Mouse (Mus musculus) liver, postnatal 0 days (tissue): ENCODE measurements around the gene Fkbp14. TPM values are rescaled to one million over a fixed set of nuclear protein-coding genes. Genes with fewer than 3 reads are reported as not detected.

ENCODE experiments used
- ATAC-seq: fragments of 200-750 bp; cut with Nextera tagmentation; 2 replicates; pipeline ENCODE4 v1.8.0; 2017; ENCODE audit warnings: mild to moderate bottlenecking, moderate library complexity
- DNase-seq: peaks from one replicate; pipeline ENCODE4 v3.0.0-alpha.2; 2016
- H3K27ac ChIP-seq: fragments of 300-500 bp; sonication (generic); 2 replicates; pipeline ENCODE4 v1.5.1; 2014; ENCODE audit warnings: antibody characterized with exemption, moderate library complexity, mild to moderate bottlenecking, low read depth
- H3K27me3 ChIP-seq: fragments of 300-500 bp; sonication (generic); 2 replicates; pipeline ENCODE4 v1.6.1; 2014; ENCODE audit warnings: low read length, control low read depth, mixed read lengths; ENCODE audit not compliant: insufficient read depth
- H3K36me3 ChIP-seq: fragments of 300-500 bp; sonication (generic); replicated peaks from 2 replicates; pipeline ENCODE4 v1.6.1; 2014; ENCODE audit warnings: mild to moderate bottlenecking, control low read depth, low read length, moderate library complexity, mixed read lengths; ENCODE audit not compliant: insufficient read depth
- H3K4me1 ChIP-seq: fragments of 300-500 bp; sonication (generic); 2 replicates; pipeline ENCODE4 v1.6.1; 2014; ENCODE audit warnings: antibody characterized with exemption, mild to moderate bottlenecking, control low read depth; ENCODE audit not compliant: insufficient read depth
- H3K4me2 ChIP-seq: fragments of 300-500 bp; sonication (generic); 2 replicates; pipeline ENCODE4 v1.6.1; 2014; ENCODE audit warnings: low read depth, mild to moderate bottlenecking, low read length, moderate library complexity, mixed read lengths
- H3K4me3 ChIP-seq: fragments of 300-500 bp; sonication (generic); 2 replicates; pipeline ENCODE4 v1.5.1; 2014; ENCODE audit warnings: low read depth, low read length
- H3K9ac ChIP-seq: fragments of 300-500 bp; sonication (generic); replicated peaks from 2 replicates; pipeline ENCODE4 v1.6.1; 2014; ENCODE audit warnings: mild to moderate bottlenecking, moderate library complexity
- H3K9me3 ChIP-seq: fragments of 300-500 bp; sonication (generic); 2 replicates; pipeline ENCODE4 v1.6.1; 2016; ENCODE audit warnings: mild to moderate bottlenecking, control low read depth, low read length, mixed read lengths
- CTCF ChIP-seq: sonication (generic); IDR thresholded peaks from 2 replicates; pipeline ENCODE4 v1.5.1; 2016; ENCODE audit warnings: antibody characterized with exemption, low read depth
- EP300 ChIP-seq: IDR thresholded peaks from 2 replicates; pipeline ENCODE4 v1.6.1; 2016; ENCODE audit warnings: antibody characterized with exemption, low read depth, mild to moderate bottlenecking
- WGBS: fragments of 180-500 bp; shearing (Covaris S2); extraction: QIAGEN DNeasy Blood & Tissue Kit; methylation state at CpG from one replicate; pipeline ENCODE4 v1.1.7; 2014; ENCODE audit not compliant: insufficient replicate concordance; 5-methylcytosine and 5-hydroxymethylcytosine counted together
- polyA plus RNA-seq: library from polyadenylated mRNA; unstranded; fragments of >200 nt; fragmentation: Nextera tagmentation; extraction: Ambion mirVana; gene quantifications from 2 replicates; pipeline ENCODE4 v1.2.1, GENCODE M21; 2015

Fkbp14 gene
- polyA plus RNA-seq, 1 experiment from 2014 or later = 2.3 TPM

DNA sequence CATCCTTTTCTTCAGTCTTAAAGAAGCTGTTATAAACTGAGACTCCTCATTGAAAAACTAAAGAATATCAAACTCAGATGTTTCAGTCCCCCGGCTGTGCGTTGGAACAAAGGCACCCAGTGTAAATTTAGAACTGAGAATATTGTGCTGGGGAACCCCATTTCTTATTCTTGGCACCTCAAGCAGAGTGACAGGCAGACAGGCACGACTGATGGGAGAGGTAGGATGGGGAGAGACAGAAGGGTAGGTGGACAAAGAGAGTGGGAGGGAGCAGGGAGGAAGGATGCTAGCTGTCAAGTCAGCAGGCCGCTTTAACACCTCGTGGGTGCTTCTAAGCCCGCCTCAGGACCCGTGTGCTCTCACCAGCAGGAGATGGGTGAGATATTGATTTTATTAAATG lies 54.3 kb downstream of the Fkbp14 start:
- no peak overlapping the region for H3K4me3 ChIP-seq

DNA sequence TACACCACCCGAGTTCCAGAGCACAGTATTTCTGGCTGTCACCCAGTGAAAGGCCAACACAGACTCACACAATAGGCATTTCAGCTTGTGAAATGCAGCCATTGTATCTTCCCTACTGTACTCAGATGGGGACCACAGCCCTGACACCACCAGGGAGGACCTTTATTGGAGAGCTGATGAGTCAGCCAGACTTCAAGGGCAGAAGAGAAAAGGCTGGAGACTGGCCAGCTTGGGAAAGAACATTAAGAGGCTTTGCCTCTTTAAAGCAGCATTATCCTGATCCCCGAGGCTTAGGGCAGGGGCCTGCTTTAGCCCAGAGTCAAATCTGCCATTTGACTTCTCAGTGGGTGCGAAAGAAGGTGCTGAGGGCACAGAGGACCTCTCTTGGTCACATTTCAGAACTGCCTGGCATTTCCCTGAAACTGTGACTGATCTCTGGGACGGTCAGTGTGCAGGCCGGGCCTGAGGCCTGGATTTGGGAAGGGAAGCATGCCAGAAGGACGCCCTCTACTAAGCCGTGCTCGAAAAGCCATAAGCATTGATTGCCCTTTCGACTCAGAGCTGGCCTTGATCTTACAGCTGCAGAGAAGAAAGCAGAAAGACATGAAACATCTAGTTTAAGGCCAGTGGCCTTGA lies 56.7 kb downstream of the Fkbp14 start:
- ATAC-seq = no peak

More for the DNA sequence above, 54.3 kb downstream of the Fkbp14 start:
- Histone ChIP-seq H3K4me1 (no peaks in the 10 kb centered on the region), H3K9me3 (no peaks in the 10 kb centered on the region), H3K4me2 (no peak overlapping the region), H3K27me3 (no peaks in the 10 kb centered on the region), H3K9ac (no peak overlapping the region), H3K27ac (no peak overlapping the region), H3K36me3 (no peaks in the 10 kb centered on the region)
- ATAC-seq (no peak), DNase-seq (no peak)
- TF ChIP-seq CTCF (no peak), EP300 (no peak)
- 77% methylated on average over 7 of the region's 7 CpGs for WGBS

DNA sequence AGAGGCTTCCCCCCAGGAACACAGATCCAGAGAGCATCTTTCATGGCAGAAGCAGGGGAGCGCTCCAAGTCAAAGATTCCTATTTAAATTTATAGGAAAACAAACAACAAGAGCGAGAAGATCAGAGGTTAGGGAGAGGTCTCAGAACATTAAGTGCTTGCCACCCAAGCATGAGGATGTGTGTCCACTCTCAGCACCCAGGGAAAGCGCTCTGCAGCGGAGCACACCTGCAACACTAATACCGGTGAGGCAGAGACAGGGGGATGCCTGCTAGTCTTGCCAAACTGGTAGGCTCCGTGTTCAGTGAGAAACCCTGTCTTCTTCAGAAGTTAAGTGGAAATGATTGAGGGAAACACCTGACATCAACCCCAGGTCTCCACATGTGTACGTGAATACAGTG lies 57.7 kb downstream of the Fkbp14 start:
- 83% methylated on average over 7 of the region's 7 CpGs for WGBS
- ATAC-seq = no peak

More for the DNA sequence above, 56.7 kb downstream of the Fkbp14 start:
- H3K36me3 ChIP-seq = no peaks in the 10 kb centered on the region
- no peak overlapping the region for H3K4me3 ChIP-seq
- no peaks in the 10 kb centered on the region for H3K27me3 ChIP-seq
- no peak for DNase-seq
- TF ChIP-seq EP300 = no peak
- no peak for TF ChIP-seq CTCF
- 70% methylated on average over 9 of the region's 9 CpGs for WGBS
- no peak overlapping the region for H3K27ac ChIP-seq
- no peak overlapping the region for H3K9ac ChIP-seq
- no peaks in the 10 kb centered on the region for H3K4me1 ChIP-seq
- no peak overlapping the region for H3K4me2 ChIP-seq
- H3K9me3 ChIP-seq = no peaks in the 10 kb centered on the region

DNA sequence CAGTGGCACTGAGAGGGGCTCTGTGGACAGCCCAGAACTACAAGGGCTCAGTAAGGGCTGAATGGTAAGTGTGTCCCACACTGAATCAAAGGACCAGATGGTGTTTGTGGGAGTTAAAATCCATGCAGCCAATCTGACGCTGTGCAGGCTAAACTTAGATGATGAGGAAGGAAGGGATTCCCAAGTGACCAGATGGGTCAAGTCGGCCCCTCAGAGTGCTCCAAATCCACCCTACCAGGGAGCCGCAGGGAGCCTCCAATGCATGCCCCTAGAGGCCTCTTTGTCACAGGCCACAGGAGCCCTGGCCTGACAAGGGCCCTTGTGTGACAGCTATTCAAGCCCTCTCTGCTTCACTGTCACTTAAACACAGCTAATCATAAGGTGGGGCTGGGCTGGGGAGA lies 58.3 kb downstream of the Fkbp14 start:
- TF ChIP-seq EP300 = no peak
- TF ChIP-seq CTCF = no peak
- 53% methylated on average over 3 of the region's 3 CpGs for WGBS
- Histone ChIP-seq H3K4me3 (no peak overlapping the region), H3K9me3 (no peaks in the 10 kb centered on the region), H3K9ac (no peak overlapping the region), H3K36me3 (no peaks in the 10 kb centered on the region), H3K4me2 (no peak overlapping the region), H3K27me3 (no peaks in the 10 kb centered on the region), H3K4me1 (no peaks in the 10 kb centered on the region), H3K27ac (no peak overlapping the region)
- ATAC-seq (no peak), DNase-seq (no peak)

More for the DNA sequence above, 57.7 kb downstream of the Fkbp14 start:
- Histone ChIP-seq H3K36me3 (no peaks in the 10 kb centered on the region), H3K4me1 (no peaks in the 10 kb centered on the region), H3K4me2 (no peak overlapping the region), H3K9ac (no peak overlapping the region), H3K4me3 (no peak overlapping the region), H3K27ac (no peak overlapping the region), H3K9me3 (no peaks in the 10 kb centered on the region), H3K27me3 (no peaks in the 10 kb centered on the region)
- TF ChIP-seq CTCF = no peak
- no peak for TF ChIP-seq EP300
- DNase-seq = no peak

DNA sequence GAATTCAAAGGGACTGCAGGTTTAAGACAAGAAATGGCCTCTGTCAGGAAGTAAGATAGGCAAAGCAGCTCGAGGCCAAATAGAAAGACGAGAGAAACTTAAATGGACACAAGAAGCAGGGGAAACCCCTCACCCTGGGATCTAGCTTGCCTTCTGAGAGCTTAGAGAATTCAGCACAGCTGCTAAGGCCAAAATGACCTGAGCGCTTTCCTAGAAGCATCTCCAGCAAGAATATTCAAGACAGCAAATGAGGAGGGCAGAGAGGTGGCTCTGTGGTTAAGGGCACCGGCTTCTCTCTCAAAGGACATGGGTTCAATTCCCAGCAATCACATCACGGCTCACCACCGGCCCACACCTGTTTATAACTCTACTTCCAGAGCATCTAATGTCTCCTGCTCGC lies 60.1 kb downstream of the Fkbp14 start:
- H3K4me2 ChIP-seq = no peak overlapping the region
- no peak for TF ChIP-seq CTCF
- no peak for TF ChIP-seq EP300
- ATAC-seq = no peak
- no peak for DNase-seq
- H3K9ac ChIP-seq = no peak overlapping the region
- 69% methylated on average over 7 of the region's 7 CpGs for WGBS
- H3K27ac ChIP-seq = no peak overlapping the region
- H3K9me3 ChIP-seq = no peaks in the 10 kb centered on the region
- H3K4me1 ChIP-seq = no peaks in the 10 kb centered on the region
- no peaks in the 10 kb centered on the region for H3K36me3 ChIP-seq
- no peak overlapping the region for H3K4me3 ChIP-seq
- H3K27me3 ChIP-seq = no peaks in the 10 kb centered on the region

DNA sequence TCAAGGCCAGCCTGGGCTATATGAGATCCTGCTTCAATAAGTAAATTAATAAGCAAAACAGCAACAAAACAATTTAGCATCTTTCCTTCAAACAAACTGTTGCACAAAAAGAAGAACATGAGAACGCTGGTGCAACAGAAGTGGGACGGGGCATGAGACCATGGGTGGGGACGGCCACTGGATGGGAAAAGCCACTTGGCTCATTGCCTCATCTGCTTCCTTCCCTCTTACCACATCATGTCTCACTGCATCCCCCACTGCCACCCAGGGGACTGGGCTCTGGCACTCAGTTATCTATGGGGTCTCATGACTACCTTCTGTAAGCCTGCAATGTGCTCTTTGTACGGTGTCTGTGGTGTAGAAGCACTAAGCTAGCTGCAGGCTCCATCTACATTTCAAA lies 61.6 kb downstream of the Fkbp14 start:
- DNase-seq = no peak
- Histone ChIP-seq H3K4me1 (no peaks in the 10 kb centered on the region), H3K4me2 (no peak overlapping the region), H3K9me3 (no peaks in the 10 kb centered on the region), H3K36me3 (no peaks in the 10 kb centered on the region), H3K27ac (no peak overlapping the region), H3K4me3 (no peak overlapping the region), H3K27me3 (no peaks in the 10 kb centered on the region), H3K9ac (no peak overlapping the region)
- TF ChIP-seq CTCF (no peak), EP300 (no peak)
- 71% methylated on average over 4 of the region's 4 CpGs for WGBS
- ATAC-seq = no peak

DNA sequence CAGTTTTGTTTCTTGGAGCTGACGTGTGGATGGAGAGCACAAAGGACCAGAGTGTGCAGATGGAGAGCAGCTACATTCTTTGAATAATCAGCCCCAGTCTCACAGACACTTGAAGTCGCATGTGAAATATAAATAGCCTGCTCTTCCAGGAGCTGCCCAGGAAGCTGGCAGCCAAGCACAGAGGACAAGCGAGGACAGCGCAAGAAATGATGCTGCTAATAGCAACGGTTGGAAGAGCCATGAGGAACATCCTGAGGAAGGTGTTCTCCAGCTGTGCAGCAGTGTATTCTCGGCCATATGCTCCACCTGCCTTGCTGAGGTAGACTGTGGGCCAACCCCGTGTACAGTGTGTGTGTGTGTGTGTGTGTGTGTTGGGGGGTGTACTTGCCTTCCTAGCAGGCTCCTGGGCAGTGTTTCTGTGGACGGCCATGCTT lies 66.0 kb downstream of the Fkbp14 start:
- WGBS = 57% methylated on average over 8 of the region's 8 CpGs
- no peak for ATAC-seq
- no peak for TF ChIP-seq EP300
- TF ChIP-seq CTCF = no peak

More for the DNA sequence above, 66.0 kb downstream of the Fkbp14 start:
- H3K27me3 ChIP-seq = no peaks in the 10 kb centered on the region
- no peaks in the 10 kb centered on the region for H3K4me1 ChIP-seq
- no peak overlapping the region for H3K4me3 ChIP-seq
- no peak for DNase-seq
- no peak overlapping the region for H3K4me2 ChIP-seq
- no peak overlapping the region for H3K27ac ChIP-seq
- H3K9ac ChIP-seq = no peak overlapping the region
- H3K36me3 ChIP-seq = no peaks in the 10 kb centered on the region
- no peaks in the 10 kb centered on the region for H3K9me3 ChIP-seq
